Mouse (Mus musculus) spleen, adult 12 weeks (tissue): ENCODE data around the gene Casp14.

ENCODE experiments used
- DNase-seq: peaks from one replicate; pipeline ENCODE4 v3.0.0; 2022; ENCODE audit warnings: low spot score

Casp14 gene

GRCm38 (mm10) chr10:78718056-78718455, at the start of gene Casp14:
TSS of gene Casp14 (minus strand) at chr10:78718294.
- no peak for DNase-seq

- DNase-seq, result no peak
Observed at GRCm38 (mm10) chr10:78765570-78765969, 47.5 kb upstream of the Casp14 start.

GRCm38 (mm10) chr10:78756021-78756420, 37.9 kb upstream of the Casp14 start:
- no peak for DNase-seq

- DNase-seq, result no peak
Observed at GRCm38 (mm10) chr10:78752452-78753191, 34.5 kb upstream of the Casp14 start, which contains the start of gene Ccdc105. TSS of gene Ccdc105 (minus strand) at chr10:78753065.

GRCm38 (mm10) chr10:78748946-78749345, 30.9 kb upstream of the Casp14 start:
- DNase-seq, result no peak

- DNase-seq, result no peak
Observed at GRCm38 (mm10) chr10:78748161-78748560, 30.1 kb upstream of the Casp14 start.

GRCm38 (mm10) chr10:78747035-78747721, 29.1 kb upstream of the Casp14 start:
- no peak for DNase-seq

- DNase-seq, result no peak
Observed at GRCm38 (mm10) chr10:78745453-78746232, 27.5 kb upstream of the Casp14 start.

- no peak for DNase-seq
Observed at GRCm38 (mm10) chr10:78743721-78744120, 25.6 kb upstream of the Casp14 start.

GRCm38 (mm10) chr10:78739821-78740220, 21.7 kb upstream of the Casp14 start:
- no peak for DNase-seq

GRCm38 (mm10) chr10:78727876-78728275, 9.8 kb upstream of the Casp14 start:
- no peak for DNase-seq

- DNase-seq, result no peak
Observed at GRCm38 (mm10) chr10:78727035-78727434, 8.9 kb upstream of the Casp14 start.

- no peak for DNase-seq
Observed at GRCm38 (mm10) chr10:78723416-78723815, 5.3 kb upstream of the Casp14 start.

GRCm38 (mm10) chr10:78722654-78723053, 4.6 kb upstream of the Casp14 start:
- DNase-seq, result no peak

GRCm38 (mm10) chr10:78722036-78722435, 3.9 kb upstream of the Casp14 start:
- no peak for DNase-seq

GRCm38 (mm10) chr10:78716231-78716630, 1.9 kb downstream of the Casp14 start:
- DNase-seq, result no peak

GRCm38 (mm10) chr10:78715156-78715555, 2.9 kb downstream of the Casp14 start:
- no peak for DNase-seq

- DNase-seq, result no peak
Observed at GRCm38 (mm10) chr10:78714129-78714528, 4.0 kb downstream of the Casp14 start.

- DNase-seq, result no peak
Observed at GRCm38 (mm10) chr10:78710706-78711105, 7.4 kb downstream of the Casp14 start.

GRCm38 (mm10) chr10:78700881-78701280, 17.2 kb downstream of the Casp14 start:
- no peak for DNase-seq

- no peak for DNase-seq
Observed at GRCm38 (mm10) chr10:78689973-78690372, 28.1 kb downstream of the Casp14 start.

GRCm38 (mm10) chr10:78686995-78687577, 31.0 kb downstream of the Casp14 start:
- no peak for DNase-seq
